Mouse (Mus musculus) midbrain, embryonic 10.5 days (tissue): ENCODE results near the gene Gm11639. TPM values are rescaled to one million over a fixed set of nuclear protein-coding genes. Genes with fewer than 3 reads are reported as not detected.
"Not testable (repeated sequence)": the region's sequence is repeated elsewhere in the genome, so short reads cannot be mapped to it uniquely, and the experiment has no call there.

Experiments
- DNase-seq: peaks from one replicate; pipeline ENCODE4 v3.0.0-alpha.2; 2017; ENCODE audit warnings: low spot score
- H3K27ac ChIP-seq: fragments of 300-500 bp; sonication (generic); replicated peaks from 2 replicates; pipeline ENCODE4 v1.5.1; 2016; ENCODE audit warnings: mild to moderate bottlenecking
- H3K27me3 ChIP-seq: fragments of 300-500 bp; sonication (generic); 2 replicates; pipeline ENCODE4 v1.6.1; 2016; ENCODE audit warnings: low read depth, mild to moderate bottlenecking; ENCODE audit not compliant: poor library complexity, severe bottlenecking
- H3K36me3 ChIP-seq: fragments of 300-500 bp; sonication (generic); 2 replicates; pipeline ENCODE4 v1.6.1; 2016; ENCODE audit warnings: mild to moderate bottlenecking, moderate library complexity
- H3K4me1 ChIP-seq: fragments of 300-500 bp; sonication (generic); 2 replicates; pipeline ENCODE4 v1.6.1; 2016
- H3K4me3 ChIP-seq: fragments of 300-500 bp; sonication (generic); 2 replicates; pipeline ENCODE4 v1.5.1; 2016; ENCODE audit warnings: mild to moderate bottlenecking, moderate library complexity
- H3K9me3 ChIP-seq: fragments of 300-500 bp; sonication (generic); replicated peaks from 2 replicates; pipeline ENCODE4 v1.6.1; 2016; ENCODE audit warnings: mild to moderate bottlenecking
- WGBS: fragments of 180-500 bp; shearing (Covaris S2); methylation state at CpG from one replicate; pipeline ENCODE4 v1.1.7; 2016; 5-methylcytosine and 5-hydroxymethylcytosine counted together
- polyA plus RNA-seq: library from polyadenylated mRNA; unstranded; fragments of >200 nt; fragmentation: Nextera tagmentation; extraction: Ambion mirVana; gene quantifications from 2 replicates; pipeline ENCODE4 v1.2.1, GENCODE M21; 2016

Gene Gm11639
- polyA plus RNA-seq, 1 experiment from 2014 or later: not detected

DNA sequence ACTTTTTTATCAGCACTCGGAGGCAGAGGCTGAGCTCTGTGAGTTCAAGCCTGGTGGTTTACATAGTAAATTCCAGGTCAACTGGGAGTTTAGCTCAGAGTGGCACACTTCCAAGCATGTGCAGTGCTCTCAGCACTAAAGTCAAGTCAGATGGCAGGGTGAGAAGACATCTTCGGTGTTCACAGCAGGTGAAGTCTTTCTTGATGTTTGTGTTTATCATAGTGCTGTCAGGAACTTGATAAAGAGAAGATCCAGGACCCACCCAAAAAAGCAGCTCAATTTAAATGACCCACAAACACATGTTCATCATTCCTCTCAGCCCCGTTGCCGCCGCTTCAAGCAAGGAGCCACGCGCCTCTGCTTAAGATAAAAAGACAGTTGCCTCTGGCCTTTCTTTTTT lies 450.2 kb downstream of the Gm11639 start:
- H3K36me3 ChIP-seq: peaks cover 100% of the 10 kb centered on the region
- H3K4me1 ChIP-seq: no peaks in the 10 kb centered on the region
- no peak for DNase-seq
- H3K27me3 ChIP-seq: no peaks in the 10 kb centered on the region
- H3K4me3 ChIP-seq: no peak overlapping the region
- 96% methylated on average over 7 of the region's 7 CpGs for WGBS
- no peak overlapping the region for H3K27ac ChIP-seq
- H3K9me3 ChIP-seq: no peaks in the 10 kb centered on the region

DNA sequence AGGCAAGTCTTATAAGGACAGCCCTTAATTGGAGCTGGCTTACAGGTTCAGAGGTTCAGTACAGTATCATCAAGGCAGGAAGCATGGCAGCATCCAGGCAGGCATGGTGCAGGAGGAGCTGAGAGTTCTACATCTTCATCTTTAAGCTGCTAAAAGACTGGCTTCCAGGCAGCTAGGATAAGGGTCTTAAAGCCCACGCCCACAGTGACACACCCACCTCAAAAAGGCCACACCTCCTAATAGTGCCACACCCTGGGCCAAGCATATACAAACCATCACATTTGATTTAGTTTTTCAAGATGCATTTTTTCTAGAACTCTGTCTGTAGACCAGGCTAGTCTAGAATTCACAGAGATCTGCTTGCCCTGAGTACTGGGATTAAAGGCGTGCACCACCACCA lies 451.7 kb downstream of the Gm11639 start:
- WGBS: 95% methylated on average over 2 of the region's 2 CpGs
- H3K4me1 ChIP-seq: not testable (repeated sequence)
- H3K36me3 ChIP-seq: peaks cover 98% of the 10 kb centered on the region

DNA sequence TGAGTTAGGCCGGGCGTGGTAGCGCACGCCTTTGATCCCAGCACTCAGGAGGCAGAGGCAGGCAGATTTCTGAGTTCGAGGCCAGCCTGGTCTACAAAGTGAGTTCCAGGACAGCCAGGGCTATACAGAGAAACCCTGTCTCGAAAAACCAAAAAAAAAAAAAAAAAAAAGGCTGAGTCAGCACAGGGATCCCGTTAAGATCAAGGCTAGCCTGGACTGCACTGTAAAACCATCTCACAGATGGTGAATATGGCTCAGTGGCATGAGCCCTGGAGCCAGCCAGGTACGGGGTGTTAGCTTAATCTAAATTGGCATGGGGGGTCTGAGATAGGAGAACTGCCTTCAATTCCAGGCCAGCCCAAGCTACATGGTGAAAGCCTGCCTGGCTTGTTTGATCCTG lies 455.0 kb downstream of the Gm11639 start:
- H3K27me3 ChIP-seq, H3K27ac ChIP-seq, H3K4me1 ChIP-seq, H3K4me3 ChIP-seq, H3K9me3 ChIP-seq, DNase-seq: not testable (repeated sequence)
- peaks cover 66% of the 10 kb centered on the region for H3K36me3 ChIP-seq
- 95% methylated on average over 7 of the region's 8 CpGs for WGBS

More for the DNA sequence above, 451.7 kb downstream of the Gm11639 start:
- H3K27me3 ChIP-seq, H3K27ac ChIP-seq, H3K4me3 ChIP-seq, H3K9me3 ChIP-seq, DNase-seq: not testable (repeated sequence)

DNA sequence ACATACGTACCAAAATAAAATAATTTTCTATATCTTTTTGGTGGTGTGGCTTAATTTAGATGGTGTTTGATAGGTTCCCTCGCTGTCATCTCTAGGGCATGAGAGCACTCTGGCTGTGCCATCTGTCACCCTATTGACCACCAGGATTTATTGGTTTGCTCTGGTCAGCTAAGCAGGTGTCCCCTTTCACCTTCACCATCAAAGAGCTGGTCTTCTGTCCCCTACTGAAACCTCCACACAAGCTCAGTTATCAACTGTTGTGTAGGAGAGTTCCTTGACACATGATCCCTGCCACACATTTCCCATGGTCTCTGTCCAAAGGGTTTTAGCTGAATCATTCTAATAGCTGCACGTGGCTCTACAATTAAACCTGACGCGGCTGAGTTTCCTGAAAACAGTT lies 455.6 kb downstream of the Gm11639 start:
- H3K27me3 ChIP-seq: no peaks in the 10 kb centered on the region
- H3K4me3 ChIP-seq: no peak overlapping the region
- H3K9me3 ChIP-seq: no peaks in the 10 kb centered on the region
- no peak overlapping the region for H3K27ac ChIP-seq
- DNase-seq: no peak
- peaks cover 60% of the 10 kb centered on the region for H3K36me3 ChIP-seq
- no peaks in the 10 kb centered on the region for H3K4me1 ChIP-seq
- 95% methylated on average over 5 of the region's 5 CpGs for WGBS

DNA sequence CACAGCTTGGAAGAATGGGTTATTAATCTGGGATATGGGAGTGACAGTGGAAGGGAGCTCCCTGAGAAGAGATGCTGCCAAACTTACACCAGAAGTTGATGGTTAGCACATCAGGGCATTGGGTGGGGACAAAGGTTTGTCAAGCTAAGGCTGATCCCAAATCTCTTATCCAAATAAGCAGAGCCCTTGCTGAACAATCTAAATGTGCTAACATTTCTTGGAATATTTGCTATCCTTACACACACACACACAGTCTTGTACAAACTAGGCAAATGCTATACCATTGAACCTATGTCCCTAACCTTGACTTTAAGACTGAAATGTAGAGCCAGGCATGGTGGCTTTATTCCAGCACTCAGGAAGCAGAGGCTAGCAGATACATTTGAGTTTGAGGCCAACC lies 458.1 kb downstream of the Gm11639 start:
- Histone ChIP-seq H3K27ac (no peak overlapping the region), H3K9me3 (no peaks in the 10 kb centered on the region), H3K36me3 (peaks cover 36% of the 10 kb centered on the region), H3K27me3 (no peaks in the 10 kb centered on the region), H3K4me3 (no peak overlapping the region), H3K4me1 (no peaks in the 10 kb centered on the region)
- no peak for DNase-seq

DNA sequence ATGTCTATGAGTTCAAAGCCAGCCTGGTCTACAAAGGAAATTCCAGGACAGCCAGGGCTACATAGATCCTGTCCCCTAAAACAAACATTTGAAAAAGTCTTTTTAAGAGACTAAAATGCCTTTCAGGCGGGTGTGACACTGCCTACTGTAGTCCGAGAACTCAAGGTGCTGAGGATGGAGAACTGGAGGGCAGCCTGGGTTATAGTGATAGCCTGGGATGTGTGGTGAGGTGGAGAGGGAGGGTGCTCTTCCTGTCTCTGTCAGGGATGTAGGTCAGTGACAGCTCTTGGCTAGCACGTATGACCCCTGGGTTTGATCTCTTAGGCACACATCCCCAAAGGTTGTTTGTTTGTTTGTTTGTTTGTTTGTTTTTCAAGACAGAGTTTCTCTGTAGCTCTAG lies 458.6 kb downstream of the Gm11639 start:
- Histone ChIP-seq H3K36me3 (peaks cover 30% of the 10 kb centered on the region), H3K4me3 (no peak overlapping the region), H3K27ac (no peak overlapping the region), H3K27me3 (no peaks in the 10 kb centered on the region), H3K4me1 (no peaks in the 10 kb centered on the region), H3K9me3 (no peaks in the 10 kb centered on the region)
- 86% methylated on average over 3 of the region's 3 CpGs for WGBS
- DNase-seq: no peak

DNA sequence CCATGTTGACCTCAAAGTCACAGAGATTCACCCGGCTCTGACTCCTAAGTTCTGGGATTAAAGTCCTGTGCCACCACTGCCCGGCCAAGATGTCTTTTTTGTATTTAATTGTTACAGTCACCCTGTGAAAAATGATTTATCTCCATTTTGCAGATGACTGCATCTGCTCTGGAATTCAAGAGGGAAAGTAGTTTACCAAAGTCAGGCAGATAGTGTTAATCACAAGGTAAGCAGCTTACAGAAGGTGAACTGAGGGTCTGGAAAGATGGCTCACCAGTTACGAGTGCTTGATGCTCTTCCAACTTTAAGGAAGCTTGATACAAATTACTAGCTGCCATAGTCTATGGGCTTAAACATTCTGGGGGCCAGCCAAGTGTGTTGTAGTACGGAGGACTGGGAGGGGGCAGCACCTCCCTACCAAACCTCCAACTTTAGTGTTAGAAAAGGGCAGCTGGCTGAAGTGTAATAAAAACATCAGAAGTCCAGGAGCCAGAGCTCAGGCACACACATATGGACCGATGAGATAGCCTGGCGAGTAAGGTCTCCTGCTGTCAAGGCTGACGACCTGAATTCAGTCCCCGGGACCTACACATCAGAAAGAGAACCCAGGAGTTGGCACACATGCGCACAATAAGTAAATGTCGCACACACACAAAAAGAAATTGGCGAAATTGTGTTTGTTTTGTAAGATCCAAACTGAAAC lies 459.2 kb downstream of the Gm11639 start:
- Histone ChIP-seq H3K27ac (no peak overlapping the region), H3K4me1 (no peaks in the 10 kb centered on the region), H3K9me3 (no peaks in the 10 kb centered on the region), H3K4me3 (no peak overlapping the region), H3K27me3 (no peaks in the 10 kb centered on the region), H3K36me3 (peaks cover 25% of the 10 kb centered on the region)
- WGBS: 87% methylated on average over 11 of the region's 11 CpGs
- DNase-seq: no peak

DNA sequence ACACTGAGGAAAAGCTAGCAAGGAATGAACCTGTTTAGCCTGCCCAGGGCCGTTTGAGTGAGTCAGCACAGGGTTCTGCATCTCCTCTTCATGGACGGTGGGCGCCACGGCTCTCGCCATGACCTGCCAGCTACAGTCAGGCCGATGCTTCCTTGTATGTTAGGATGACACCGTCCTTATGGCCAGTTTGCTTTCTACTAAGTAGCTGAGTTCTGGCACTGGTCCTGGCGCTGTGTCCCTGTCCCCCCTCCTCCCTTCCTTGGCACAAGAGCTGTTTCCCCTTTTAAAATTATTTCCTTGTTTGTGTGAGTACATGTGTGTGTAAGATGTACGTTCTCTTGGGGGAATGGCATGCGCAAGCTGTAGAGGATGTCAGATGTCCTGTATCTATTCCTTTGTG lies 459.7 kb downstream of the Gm11639 start:
- WGBS: 91% methylated on average over 10 of the region's 10 CpGs
- H3K9me3 ChIP-seq: no peaks in the 10 kb centered on the region
- no peak for DNase-seq
- H3K4me3 ChIP-seq: no peak overlapping the region
- peaks cover 19% of the 10 kb centered on the region for H3K36me3 ChIP-seq
- no peaks in the 10 kb centered on the region for H3K27me3 ChIP-seq
- H3K27ac ChIP-seq: no peak overlapping the region
- no peaks in the 10 kb centered on the region for H3K4me1 ChIP-seq

DNA sequence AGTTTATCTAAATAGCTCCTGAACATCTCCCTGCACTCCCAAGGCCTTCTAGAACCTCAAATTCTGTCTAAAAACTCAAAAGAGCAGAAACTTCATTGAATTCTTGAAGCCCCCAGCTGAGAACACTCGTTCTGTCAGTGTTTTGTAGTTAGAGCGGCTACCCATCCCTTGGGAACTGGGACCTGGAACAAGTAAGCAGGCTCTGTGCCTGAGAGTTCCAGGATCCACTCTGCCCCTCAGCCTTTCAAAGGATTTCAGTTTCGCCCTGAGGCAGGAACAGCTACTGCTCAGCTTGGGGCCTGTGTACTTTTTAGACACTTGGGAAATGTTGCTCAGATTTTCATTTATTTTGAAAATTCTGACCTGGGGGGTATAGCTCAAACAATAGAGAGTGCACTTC lies 461.1 kb downstream of the Gm11639 start, which contains the start of gene Gm10842:
Gm10842 (plus strand) TSS at position 301 of the 400 bp plus-strand sequence.
- peaks cover 6% of the 10 kb centered on the region for H3K4me1 ChIP-seq
- WGBS: 81% methylated on average over 3 of the region's 3 CpGs
- no peaks in the 10 kb centered on the region for H3K9me3 ChIP-seq
- no peak within 1 kb of the TSS for H3K4me3 ChIP-seq
- peaks cover 7% of the 10 kb centered on the region; the same call in 1 of the 2 replicates for H3K36me3 ChIP-seq
- peaks cover 12% of the 10 kb centered on the region for H3K27me3 ChIP-seq
- DNase-seq: no peak
- H3K27ac ChIP-seq: no peak within 1 kb of the TSS

DNA sequence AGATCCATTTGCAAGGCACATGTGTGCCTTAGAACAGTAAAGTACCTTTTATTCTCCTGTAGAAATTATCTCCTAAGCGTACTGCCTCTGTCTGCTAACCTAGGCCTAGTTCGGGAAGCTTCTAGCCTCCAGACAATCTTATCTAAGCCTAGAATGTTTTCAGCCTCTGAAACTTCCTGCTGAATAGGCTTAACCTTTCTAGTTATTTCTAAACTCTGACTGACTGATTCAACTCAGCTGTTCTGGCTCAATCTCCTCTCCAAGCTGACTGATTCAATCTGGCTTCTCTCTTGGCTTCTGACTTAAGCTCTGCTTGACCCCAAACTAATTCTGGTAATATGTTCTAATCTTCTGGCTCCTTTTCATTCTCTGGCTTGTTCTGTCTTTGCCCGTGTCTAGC lies 463.8 kb downstream of the Gm11639 start:
- H3K36me3 ChIP-seq: no peaks in the 10 kb centered on the region
- no peak for DNase-seq
- peaks cover 28% of the 10 kb centered on the region for H3K4me1 ChIP-seq
- no peak overlapping the region for H3K27ac ChIP-seq
- H3K4me3 ChIP-seq: no peak overlapping the region
- no peaks in the 10 kb centered on the region for H3K9me3 ChIP-seq
- WGBS: 78% methylated on average over 3 of the region's 3 CpGs
- peaks cover 14% of the 10 kb centered on the region for H3K27me3 ChIP-seq

DNA sequence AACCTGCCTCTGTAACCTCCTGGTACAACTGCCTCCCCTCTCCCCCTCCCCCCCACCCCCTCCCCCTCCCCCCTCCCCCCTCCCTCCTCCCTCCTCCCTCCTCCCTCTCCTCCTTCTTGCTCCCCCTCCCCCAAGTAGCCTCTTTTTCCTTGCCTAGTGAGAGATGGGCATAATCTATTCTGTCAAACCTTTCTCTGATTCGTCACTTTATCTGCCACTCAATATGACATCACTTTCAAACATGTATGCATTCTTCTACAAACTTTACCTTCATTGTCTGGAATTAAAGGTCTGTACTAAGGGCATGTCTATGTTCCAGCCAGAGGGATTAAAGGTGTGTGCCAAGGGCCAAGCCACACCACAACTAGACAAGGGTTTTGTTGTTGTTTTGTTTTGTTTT lies 464.3 kb downstream of the Gm11639 start:
- WGBS: 81% methylated on average over 1 of the region's 1 CpGs
- Histone ChIP-seq H3K36me3 (no peaks in the 10 kb centered on the region), H3K27me3 (peaks cover 14% of the 10 kb centered on the region), H3K9me3 (no peaks in the 10 kb centered on the region), H3K4me1 (peaks cover 28% of the 10 kb centered on the region), H3K27ac (no peak overlapping the region), H3K4me3 (no peak overlapping the region)
- no peak for DNase-seq

DNA sequence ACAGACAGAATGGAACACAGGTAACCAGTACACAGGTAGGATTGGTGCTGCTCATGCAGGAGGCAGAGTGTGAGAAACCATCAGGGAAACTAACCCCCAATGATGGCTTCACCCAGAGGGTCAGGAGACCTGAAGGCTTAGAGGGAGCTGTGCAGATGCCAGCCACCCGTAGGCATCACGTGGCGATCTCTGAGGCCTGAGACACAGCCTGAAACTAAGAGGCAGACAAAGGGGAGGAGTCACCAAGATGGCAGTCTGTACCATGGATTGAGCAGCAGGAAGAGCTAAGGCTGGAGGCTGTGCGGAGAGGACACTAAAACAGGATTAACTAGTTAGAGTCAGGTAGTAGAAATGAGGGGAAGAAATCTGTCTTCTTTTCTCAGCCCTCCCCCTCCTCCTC lies 465.2 kb downstream of the Gm11639 start:
- peaks cover 14% of the 10 kb centered on the region for H3K27me3 ChIP-seq
- no peak for DNase-seq
- no peaks in the 10 kb centered on the region for H3K36me3 ChIP-seq
- no peaks in the 10 kb centered on the region for H3K9me3 ChIP-seq
- H3K4me1 ChIP-seq: peaks cover 28% of the 10 kb centered on the region
- 72% methylated on average over 4 of the region's 4 CpGs for WGBS
- H3K4me3 ChIP-seq: no peak overlapping the region
- H3K27ac ChIP-seq: no peak overlapping the region

DNA sequence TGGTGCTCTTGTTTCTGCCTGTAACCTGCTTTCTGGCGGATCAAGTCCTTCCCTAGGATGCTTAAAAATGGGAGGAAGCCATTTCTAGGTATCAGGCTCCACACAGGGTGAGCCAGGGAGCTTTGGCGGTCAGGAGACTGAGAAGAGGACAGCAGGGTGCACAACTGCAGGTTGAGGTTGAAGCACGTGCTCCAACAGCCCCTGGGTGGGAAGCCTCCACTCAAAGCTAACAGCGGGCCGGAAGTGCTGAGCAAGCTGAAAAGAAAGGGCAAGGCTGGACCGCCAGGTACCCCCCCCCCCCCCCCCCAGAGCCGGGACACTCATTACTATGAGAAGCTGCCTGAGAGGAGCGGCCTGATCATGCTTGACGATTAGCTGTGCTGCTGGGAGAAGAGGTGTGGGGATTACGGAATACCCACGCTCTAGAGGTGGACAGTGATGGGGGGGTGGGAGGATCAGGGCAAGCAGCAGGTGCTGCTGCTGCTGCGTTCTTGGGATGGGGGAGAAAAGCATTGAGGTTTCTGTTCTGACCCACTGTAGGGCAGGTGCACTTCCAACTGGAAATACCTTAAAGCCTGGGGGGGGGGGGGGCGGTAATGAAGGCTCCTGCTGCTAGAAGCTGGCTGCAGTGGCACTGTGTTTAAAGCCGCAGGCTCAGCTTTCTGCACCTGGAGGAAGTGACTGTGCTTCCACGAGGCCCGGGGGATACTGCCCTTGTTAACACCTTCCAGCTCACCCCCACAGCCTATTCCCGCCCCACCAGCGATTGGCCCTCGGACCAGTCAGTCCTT lies 465.9 kb downstream of the Gm11639 start:
- Histone ChIP-seq H3K36me3 (no peaks in the 10 kb centered on the region), H3K27ac (no peak overlapping the region), H3K4me1 (peaks cover 28% of the 10 kb centered on the region), H3K4me3 (no peak overlapping the region), H3K9me3 (no peaks in the 10 kb centered on the region), H3K27me3 (peaks cover 14% of the 10 kb centered on the region)
- 28% methylated on average over 17 of the region's 19 CpGs for WGBS
- DNase-seq: no peak
